Mouse (Mus musculus): ENCODE data around the gene Nlrc5. TPM values are rescaled to one million over a fixed set of nuclear protein-coding genes. Genes with fewer than 3 reads are reported as not detected.

Gene Nlrc5
- polyA plus RNA-seq, 1 experiment from 2014 or later: 0.17 TPM

DNA sequence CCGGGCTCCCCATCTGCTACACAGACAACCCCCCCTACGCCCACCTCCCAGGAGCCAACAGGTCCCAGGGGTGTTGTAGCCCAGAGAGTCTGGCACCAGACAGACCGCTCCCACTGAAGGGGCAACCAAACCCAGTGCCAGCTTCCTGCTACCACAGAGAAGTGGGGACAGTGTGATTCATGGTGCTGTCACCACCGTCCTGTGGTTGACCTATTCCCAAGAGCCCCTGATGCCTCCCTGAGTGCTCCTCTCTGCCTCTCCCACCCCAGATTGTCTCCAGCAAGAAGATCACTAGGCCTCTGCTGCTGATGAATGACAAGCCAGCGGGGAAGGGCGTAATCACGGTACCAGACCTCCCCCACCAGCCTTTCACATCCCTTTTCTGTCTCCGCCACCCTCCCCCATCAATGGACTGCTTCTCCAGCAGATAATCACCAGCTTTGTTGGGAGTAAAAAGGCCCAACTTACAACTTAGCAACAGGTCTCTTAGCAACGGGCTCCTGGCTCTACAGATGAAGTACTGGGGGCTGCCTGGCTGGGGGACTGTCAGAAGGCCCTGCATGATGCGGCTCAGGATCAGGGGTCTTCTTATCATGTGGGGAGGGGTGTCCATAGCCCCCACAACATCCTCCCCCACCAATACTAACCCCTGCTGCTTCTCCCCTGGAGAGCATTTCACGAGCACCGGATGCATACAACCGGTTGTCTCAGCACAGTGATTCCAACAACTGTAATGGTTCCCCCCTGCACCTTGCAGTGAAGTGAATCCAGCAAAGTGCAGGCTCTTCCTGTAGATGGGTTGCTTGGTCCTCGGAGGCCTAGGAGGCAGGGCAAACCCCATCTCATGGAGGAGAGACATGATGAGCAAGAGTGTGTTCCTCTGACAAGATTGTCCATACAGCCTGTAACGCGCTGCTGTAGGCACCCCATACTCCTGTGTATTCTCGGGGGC is 117.6 kb downstream of the Nlrc5 start:
- Histone ChIP-seq H3K9ac (ENCODE audit: low read length) (peak overlapping the region; percentile 40), H3K4me1 (ENCODE audit: control insufficient read depth, insufficient read depth, low read length) (peaks cover 20% of the 10 kb centered on the region), H3K27ac (ENCODE audit: low read depth, low read length) (peak overlapping the region; percentile 84), H3K4me2 (ENCODE audit: low read length) (0 out of 2 replicates have a peak overlapping the region, but pooled peaks have one; percentile 7), H3K27me3 (replicated peaks; ENCODE audit: control insufficient read depth, insufficient read depth, low read length) (no peaks in the 10 kb centered on the region), H3K9me3 (replicated peaks; ENCODE audit: control insufficient read depth, low read length) (no peaks in the 10 kb centered on the region), H3K36me3 (ENCODE audit: control insufficient read depth, insufficient read depth, low read length) (no peaks in the 10 kb centered on the region), H3K4me3 (ENCODE audit: low read depth, low read length) (no peak overlapping the region)
- peak; percentile 87 for ATAC-seq
- WGBS: 22% methylated on average over 17 of the region's 17 CpGs
- peak; percentile 94 for DNase-seq (ENCODE audit: low spot score)

DNA sequence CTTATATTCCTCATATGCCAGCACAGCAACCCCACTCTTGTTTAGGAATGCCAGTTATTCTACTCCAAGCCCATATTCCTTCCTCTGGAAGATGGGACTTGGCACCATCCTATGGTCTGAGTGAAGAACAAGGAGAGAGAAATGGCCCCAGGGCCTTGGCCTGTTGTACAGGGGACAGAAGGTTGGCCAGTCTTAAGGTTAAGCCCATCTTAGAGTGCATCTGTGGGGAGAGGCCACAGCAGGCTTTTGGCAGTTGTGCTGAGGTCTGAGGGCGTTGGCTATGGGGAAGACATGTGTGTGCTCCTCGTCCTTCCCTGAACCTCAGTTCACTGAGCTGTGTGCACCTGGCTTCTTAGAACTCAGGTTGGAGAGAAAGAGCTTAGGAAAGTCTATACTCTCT is 118.5 kb downstream of the Nlrc5 start:
- H3K27ac ChIP-seq (ENCODE audit: low read depth, low read length): peak overlapping the region; percentile 84; the same call in 1 of the 2 replicates
- WGBS: 85% methylated on average over 2 of the region's 2 CpGs

DNA sequence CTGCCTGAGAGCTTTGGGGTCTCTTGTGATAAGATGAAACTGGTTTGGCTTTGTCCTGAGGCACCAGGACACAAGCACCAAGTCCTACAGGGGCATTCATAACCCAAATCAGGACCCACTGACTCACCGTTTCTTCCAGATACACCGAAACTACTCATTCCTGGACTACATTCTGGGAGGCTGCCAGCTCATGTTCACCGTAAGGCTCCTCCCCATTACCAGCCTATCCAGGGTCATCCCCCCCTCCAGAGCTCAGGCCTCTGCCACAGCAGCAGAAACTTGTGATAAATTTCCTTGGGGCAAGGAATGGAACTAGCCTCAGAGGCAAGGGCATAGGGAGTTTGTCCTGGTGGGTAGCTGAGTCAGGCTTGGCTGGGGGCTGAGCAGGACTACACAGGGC is 123.1 kb downstream of the Nlrc5 start:
- Histone ChIP-seq H3K9ac (ENCODE audit: low read length) (no peak overlapping the region), H3K4me3 (ENCODE audit: low read depth, low read length) (no peak overlapping the region), H3K36me3 (ENCODE audit: control insufficient read depth, insufficient read depth, low read length) (no peaks in the 10 kb centered on the region), H3K27me3 (replicated peaks; ENCODE audit: control insufficient read depth, insufficient read depth, low read length) (no peaks in the 10 kb centered on the region), H3K4me1 (ENCODE audit: control insufficient read depth, insufficient read depth, low read length) (peaks cover 5% of the 10 kb centered on the region), H3K27ac (ENCODE audit: low read depth, low read length) (no peak overlapping the region), H3K9me3 (replicated peaks; ENCODE audit: control insufficient read depth, low read length) (no peaks in the 10 kb centered on the region), H3K4me2 (ENCODE audit: low read length) (no peak overlapping the region)
- WGBS: 77% methylated on average over 3 of the region's 3 CpGs
- ATAC-seq (no peak), DNase-seq (ENCODE audit: low spot score) (no peak)

More for the DNA sequence above, 118.5 kb downstream of the Nlrc5 start:
- Histone ChIP-seq H3K4me3 (ENCODE audit: low read depth, low read length) (no peak overlapping the region), H3K4me2 (ENCODE audit: low read length) (no peak overlapping the region), H3K36me3 (ENCODE audit: control insufficient read depth, insufficient read depth, low read length) (no peaks in the 10 kb centered on the region), H3K4me1 (ENCODE audit: control insufficient read depth, insufficient read depth, low read length) (peaks cover 20% of the 10 kb centered on the region), H3K9me3 (replicated peaks; ENCODE audit: control insufficient read depth, low read length) (no peaks in the 10 kb centered on the region), H3K27me3 (replicated peaks; ENCODE audit: control insufficient read depth, insufficient read depth, low read length) (no peaks in the 10 kb centered on the region), H3K9ac (ENCODE audit: low read length) (no peak overlapping the region)
- no peak for DNase-seq (ENCODE audit: low spot score)
- no peak for ATAC-seq

DNA sequence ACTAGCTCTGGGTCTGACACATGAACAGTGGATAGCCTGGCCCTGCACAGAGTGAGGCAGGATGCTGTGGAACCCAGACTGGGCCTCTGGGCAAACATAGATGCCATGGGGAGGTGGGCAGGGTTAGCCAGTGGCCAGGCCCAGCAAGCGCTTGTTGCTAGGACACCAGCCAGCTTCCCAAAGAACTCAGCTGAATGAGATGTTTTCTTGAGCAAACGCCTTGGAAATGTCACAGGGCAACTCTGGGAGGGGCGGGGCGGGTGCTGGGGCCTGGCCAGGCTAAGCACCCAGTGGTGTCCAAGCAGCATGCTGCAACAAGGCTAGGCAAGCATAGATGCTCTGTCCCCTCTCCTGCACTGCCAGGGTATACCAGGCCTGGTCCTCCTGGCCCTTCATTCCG is 127.1 kb downstream of the Nlrc5 start:
- Histone ChIP-seq H3K9me3 (replicated peaks; ENCODE audit: control insufficient read depth, low read length) (no peaks in the 10 kb centered on the region), H3K36me3 (ENCODE audit: control insufficient read depth, insufficient read depth, low read length) (no peaks in the 10 kb centered on the region), H3K4me1 (ENCODE audit: control insufficient read depth, insufficient read depth, low read length) (peaks cover 5% of the 10 kb centered on the region), H3K4me2 (ENCODE audit: low read length) (no peak overlapping the region), H3K27ac (ENCODE audit: low read depth, low read length) (peak overlapping the region; percentile 39; the same call in 1 of the 2 replicates), H3K27me3 (replicated peaks; ENCODE audit: control insufficient read depth, insufficient read depth, low read length) (no peaks in the 10 kb centered on the region), H3K4me3 (ENCODE audit: low read depth, low read length) (no peak overlapping the region), H3K9ac (ENCODE audit: low read length) (no peak overlapping the region)
- ATAC-seq: peak; percentile 80
- peak; percentile 65 for DNase-seq (ENCODE audit: low spot score)
- WGBS: 24% methylated on average over 5 of the region's 5 CpGs

DNA sequence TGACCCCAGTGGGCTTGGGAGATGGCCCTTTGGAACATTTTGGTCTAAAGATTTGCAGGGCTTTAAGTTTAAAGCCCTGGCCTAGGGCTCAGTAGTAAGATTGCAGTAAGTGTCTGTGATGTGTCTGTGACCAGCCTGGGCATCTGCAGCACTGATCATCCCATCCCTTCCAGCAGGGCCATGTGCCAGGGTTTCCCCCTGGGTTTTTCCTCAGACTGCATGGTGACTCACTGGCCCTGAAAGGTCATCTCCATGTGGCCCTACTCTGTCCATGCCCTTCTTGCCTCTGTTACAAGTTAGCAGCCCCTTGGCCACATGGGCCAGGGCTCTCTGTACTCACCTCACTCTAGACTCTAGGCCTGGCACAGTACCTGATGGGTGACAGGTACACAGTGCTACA is 130.3 kb downstream of the Nlrc5 start:
- Histone ChIP-seq H3K4me3 (ENCODE audit: low read depth, low read length) (no peak overlapping the region), H3K27me3 (replicated peaks; ENCODE audit: control insufficient read depth, insufficient read depth, low read length) (no peaks in the 10 kb centered on the region), H3K4me1 (ENCODE audit: control insufficient read depth, insufficient read depth, low read length) (peaks cover 22% of the 10 kb centered on the region), H3K4me2 (ENCODE audit: low read length) (no peak overlapping the region), H3K9ac (ENCODE audit: low read length) (no peak overlapping the region), H3K9me3 (replicated peaks; ENCODE audit: control insufficient read depth, low read length) (no peaks in the 10 kb centered on the region), H3K36me3 (ENCODE audit: control insufficient read depth, insufficient read depth, low read length) (no peaks in the 10 kb centered on the region), H3K27ac (ENCODE audit: low read depth, low read length) (no peak overlapping the region)
- ATAC-seq: no peak
- DNase-seq (ENCODE audit: low spot score): no peak

DNA sequence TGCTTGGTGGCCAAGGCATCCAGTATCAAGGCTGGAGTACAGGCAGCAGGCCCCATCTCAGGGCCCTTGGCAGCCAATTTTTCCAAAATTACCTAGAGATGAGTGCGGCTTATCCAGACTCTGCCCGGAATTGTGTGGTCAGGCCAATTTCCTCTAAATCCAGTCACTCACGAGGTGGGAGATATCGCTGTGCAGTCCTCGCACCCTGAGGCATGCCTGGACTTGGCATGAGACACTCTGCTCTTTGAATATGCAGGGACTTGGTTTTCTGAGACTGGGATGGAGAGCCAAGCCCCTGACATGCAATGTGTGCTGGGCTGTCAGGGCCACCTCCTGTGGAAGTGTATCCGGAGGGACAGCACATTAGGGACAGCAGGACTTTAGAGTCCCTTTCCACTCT is 131.9 kb downstream of the Nlrc5 start:
- DNase-seq (ENCODE audit: low spot score): peak; percentile 29
- H3K9ac ChIP-seq (ENCODE audit: low read length): peak overlapping the region; percentile 40; the same call in 1 of the 2 replicates
- H3K4me1 ChIP-seq (ENCODE audit: control insufficient read depth, insufficient read depth, low read length): peaks cover 22% of the 10 kb centered on the region
- WGBS: 74% methylated on average over 6 of the region's 6 CpGs
- no peaks in the 10 kb centered on the region for H3K27me3 ChIP-seq (replicated peaks; ENCODE audit: control insufficient read depth, insufficient read depth, low read length)
- ATAC-seq: no peak
- peak overlapping the region; percentile 87; the same call in 1 of the 2 replicates for H3K27ac ChIP-seq (ENCODE audit: low read depth, low read length)
- 0 out of 2 replicates have a peak, but pooled peaks cover 1% of the 10 kb centered on the region for H3K36me3 ChIP-seq (ENCODE audit: control insufficient read depth, insufficient read depth, low read length)
- no peak overlapping the region for H3K4me2 ChIP-seq (ENCODE audit: low read length)
- H3K9me3 ChIP-seq (replicated peaks; ENCODE audit: control insufficient read depth, low read length): no peaks in the 10 kb centered on the region
- no peak overlapping the region for H3K4me3 ChIP-seq (ENCODE audit: low read depth, low read length)

DNA sequence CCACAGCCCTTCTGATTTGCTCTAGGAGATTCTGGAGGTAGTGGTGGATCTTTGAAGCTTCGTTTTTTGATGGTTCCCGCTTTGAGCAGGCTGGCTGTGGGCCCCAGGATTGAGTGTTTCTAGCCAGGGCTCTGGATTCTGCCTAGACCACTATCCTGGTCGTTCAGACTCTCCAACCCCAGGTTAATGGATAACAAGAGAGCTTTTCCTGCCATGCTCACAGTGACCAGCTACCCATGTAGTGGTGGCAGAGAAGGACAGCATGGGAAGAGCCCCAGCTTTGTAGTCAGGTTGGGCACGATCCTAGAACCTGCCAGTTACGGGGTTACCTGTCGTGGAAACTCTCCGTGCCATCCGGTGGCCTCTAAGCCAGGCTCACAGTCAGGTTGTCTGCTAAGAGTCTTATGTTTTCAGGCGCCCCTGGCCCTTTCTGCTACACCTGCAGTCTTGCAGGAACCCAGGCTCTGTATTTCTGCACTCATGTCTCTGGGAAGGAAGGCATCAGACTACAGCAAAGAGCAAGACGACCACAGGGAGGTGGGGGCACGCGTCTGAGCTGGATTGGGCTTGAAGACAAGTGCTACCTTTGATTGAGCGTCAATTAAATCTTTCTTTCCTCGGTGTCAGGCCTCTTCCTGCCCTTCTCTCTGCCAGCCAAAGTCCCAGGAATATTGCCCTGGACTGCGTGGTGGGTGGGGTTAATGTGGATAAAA is 132.4 kb downstream of the Nlrc5 start:
- Histone ChIP-seq H3K36me3 (ENCODE audit: control insufficient read depth, insufficient read depth, low read length) (0 out of 2 replicates have a peak, but pooled peaks cover 3% of the 10 kb centered on the region), H3K4me3 (ENCODE audit: low read depth, low read length) (no peak overlapping the region), H3K4me2 (ENCODE audit: low read length) (peak overlapping the region; percentile 24; the same call in 1 of the 2 replicates), H3K27ac (ENCODE audit: low read depth, low read length) (peak overlapping the region; percentile 87), H3K9ac (ENCODE audit: low read length) (peak overlapping the region; percentile 40; the same call in 1 of the 2 replicates), H3K9me3 (replicated peaks; ENCODE audit: control insufficient read depth, low read length) (no peaks in the 10 kb centered on the region), H3K27me3 (replicated peaks; ENCODE audit: control insufficient read depth, insufficient read depth, low read length) (no peaks in the 10 kb centered on the region), H3K4me1 (ENCODE audit: control insufficient read depth, insufficient read depth, low read length) (peaks cover 22% of the 10 kb centered on the region)
- WGBS: 41% methylated on average over 15 of the region's 15 CpGs
- peak; percentile 52 for ATAC-seq
- no peak for DNase-seq (ENCODE audit: low spot score)

DNA sequence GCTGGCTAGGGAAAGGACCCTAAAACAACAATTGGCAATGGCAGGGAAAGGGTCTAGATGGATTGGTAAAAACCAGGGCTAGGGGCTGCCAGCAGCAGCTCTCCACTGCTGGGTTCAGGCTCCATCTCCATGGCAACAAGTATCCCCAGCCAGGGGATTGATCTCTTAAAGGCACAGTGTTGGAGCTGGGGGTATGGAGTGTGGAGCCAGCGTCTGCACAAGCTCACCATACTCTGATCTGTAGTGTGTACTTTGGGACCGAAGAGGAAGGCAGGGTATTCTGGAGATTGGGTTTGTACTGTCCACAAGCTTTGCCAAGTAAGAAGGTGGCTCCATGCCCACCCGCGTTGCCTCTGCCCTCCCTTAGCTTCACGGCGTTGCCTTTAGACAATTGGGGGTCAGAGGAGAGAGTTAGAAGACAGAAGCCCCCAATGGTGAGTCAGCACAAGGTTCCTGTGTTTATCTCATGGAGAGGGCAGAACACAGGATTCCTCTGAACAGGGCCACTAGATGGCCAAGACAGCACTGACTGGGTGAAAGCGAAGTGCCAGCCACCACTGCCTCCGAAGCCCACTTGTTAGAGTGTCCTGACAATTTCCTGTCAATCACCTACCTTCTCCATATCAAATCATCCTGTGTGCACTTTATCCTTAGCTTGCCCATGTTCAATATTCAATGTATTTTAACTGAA is 133.1 kb downstream of the Nlrc5 start:
- Histone ChIP-seq H3K27me3 (replicated peaks; ENCODE audit: control insufficient read depth, insufficient read depth, low read length) (no peaks in the 10 kb centered on the region), H3K27ac (ENCODE audit: low read depth, low read length) (peak overlapping the region; percentile 87), H3K36me3 (ENCODE audit: control insufficient read depth, insufficient read depth, low read length) (peaks cover 9% of the 10 kb centered on the region; the same call in 1 of the 2 replicates), H3K4me2 (ENCODE audit: low read length) (peak overlapping the region; percentile 24; the same call in 1 of the 2 replicates), H3K9ac (ENCODE audit: low read length) (peak overlapping the region; percentile 40; the same call in 1 of the 2 replicates), H3K4me3 (ENCODE audit: low read depth, low read length) (no peak overlapping the region), H3K9me3 (replicated peaks; ENCODE audit: control insufficient read depth, low read length) (no peaks in the 10 kb centered on the region), H3K4me1 (ENCODE audit: control insufficient read depth, insufficient read depth, low read length) (peaks cover 22% of the 10 kb centered on the region)
- DNase-seq (ENCODE audit: low spot score): peak; percentile 87
- peak; percentile 91 for ATAC-seq
- 48% methylated on average over 8 of the region's 8 CpGs for WGBS
